Mouse (Mus musculus): ENCODE data around the gene Col1a1.
"Not testable (repeated sequence)": the region's sequence is repeated elsewhere in the genome, so short reads cannot be mapped to it uniquely, and the experiment has no call there.

The Col1a1 gene

GRCm38 (mm10) chr11:94937787-94938186, 1.8 kb downstream of the Col1a1 start:
- DNase-seq (ENCODE audit: low spot score): no peak

- DNase-seq (ENCODE audit: low spot score): no peak
These were observed 2.3 kb downstream of the Col1a1 start for GRCm38 (mm10) chr11:94938296-94938695.

- DNase-seq (ENCODE audit: low spot score): peak; percentile 78
These were observed 3.3 kb downstream of the Col1a1 start for GRCm38 (mm10) chr11:94939280-94939679.

- DNase-seq (ENCODE audit: low spot score): no peak
These were observed 5.1 kb downstream of the Col1a1 start for GRCm38 (mm10) chr11:94941121-94941520.

DNA sequence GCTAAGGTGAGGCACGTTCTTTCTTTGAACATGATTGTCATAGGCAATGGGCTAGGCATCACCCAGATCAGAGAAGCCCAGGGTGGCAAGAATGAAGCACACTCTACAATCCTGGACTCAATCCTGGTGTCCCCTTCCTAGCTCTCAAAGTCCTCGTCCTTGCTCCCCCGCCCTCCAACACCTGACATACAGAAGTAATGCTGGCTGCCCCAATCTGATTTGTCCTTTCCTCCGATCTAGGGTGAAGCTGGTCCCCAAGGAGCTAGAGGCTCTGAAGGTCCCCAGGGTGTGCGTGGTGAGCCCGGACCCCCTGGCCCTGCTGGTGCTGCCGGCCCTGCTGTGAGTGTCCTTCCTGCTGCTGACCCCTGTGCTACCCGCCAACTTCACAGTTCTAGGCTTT, 5.8 kb downstream of the Col1a1 start:
- no peak for DNase-seq (ENCODE audit: low spot score)

- DNase-seq (ENCODE audit: low spot score): peak; percentile 38
These were observed 6.4 kb downstream of the Col1a1 start for GRCm38 (mm10) chr11:94942282-94943023.

DNA sequence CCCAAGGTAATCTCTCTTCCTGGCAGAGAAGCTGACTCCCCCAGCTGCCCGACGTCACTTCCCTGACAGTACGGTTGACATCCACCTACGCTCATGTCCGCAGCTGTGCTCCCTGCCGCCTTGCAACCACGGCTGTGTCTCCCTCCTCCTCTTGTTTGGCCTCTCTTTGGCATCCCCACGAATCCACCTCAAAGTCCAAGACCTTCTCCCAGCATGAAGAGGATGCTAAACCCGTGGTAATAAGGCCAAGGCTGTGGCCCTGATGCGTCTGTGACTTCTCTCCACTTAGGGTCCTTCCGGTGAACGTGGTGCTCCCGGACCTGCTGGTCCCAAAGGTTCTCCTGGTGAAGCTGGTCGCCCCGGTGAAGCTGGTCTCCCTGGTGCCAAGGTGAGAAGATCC, 7.0 kb downstream of the Col1a1 start:
- DNase-seq (ENCODE audit: low spot score): no peak

GRCm38 (mm10) chr11:94944295-94944694, 8.3 kb downstream of the Col1a1 start:
- DNase-seq (ENCODE audit: low spot score): no peak

DNA sequence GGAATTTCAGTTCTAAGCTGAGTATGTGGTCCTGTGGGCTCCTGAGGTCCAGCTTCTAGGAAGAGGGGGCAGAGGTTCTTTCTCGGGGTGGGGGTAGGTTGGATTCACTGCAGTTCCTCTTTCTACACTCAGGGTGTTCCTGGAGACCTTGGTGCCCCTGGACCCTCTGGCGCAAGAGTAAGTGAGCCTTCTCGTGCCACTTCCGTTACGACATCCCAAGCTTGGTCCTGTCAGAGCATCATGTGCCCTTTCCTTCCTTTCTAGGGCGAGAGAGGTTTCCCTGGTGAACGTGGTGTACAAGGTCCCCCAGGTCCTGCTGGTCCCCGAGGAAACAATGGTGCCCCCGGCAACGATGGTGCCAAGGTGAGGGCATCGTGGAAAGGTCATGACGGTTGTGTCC, 9.2 kb downstream of the Col1a1 start:
- DNase-seq (ENCODE audit: low spot score): no peak

DNA sequence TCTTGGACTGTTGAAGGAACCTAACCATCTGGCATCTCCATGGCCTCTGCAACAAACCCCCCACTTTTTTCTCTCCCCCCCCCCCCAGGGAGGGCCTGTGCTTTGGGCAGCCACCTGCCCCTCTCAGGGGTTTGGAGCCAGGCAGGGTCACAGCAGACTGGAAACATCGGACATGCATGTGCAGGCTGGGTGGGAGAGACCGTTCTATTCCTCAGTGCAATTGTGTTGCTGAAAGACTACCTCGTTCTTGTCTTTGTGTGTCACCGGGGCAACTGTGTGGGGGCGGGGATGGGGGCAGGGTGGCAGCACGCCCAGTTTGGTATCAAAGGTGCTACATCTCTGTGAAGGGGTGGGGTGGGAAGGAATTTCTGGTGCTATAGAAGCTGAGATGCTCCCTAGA, 16.1 kb downstream of the Col1a1 start:
- DNase-seq (ENCODE audit: low spot score): no peak

- no peak for DNase-seq (ENCODE audit: low spot score)
These were observed 19.1 kb downstream of the Col1a1 start for GRCm38 (mm10) chr11:94955103-94955502.

DNA sequence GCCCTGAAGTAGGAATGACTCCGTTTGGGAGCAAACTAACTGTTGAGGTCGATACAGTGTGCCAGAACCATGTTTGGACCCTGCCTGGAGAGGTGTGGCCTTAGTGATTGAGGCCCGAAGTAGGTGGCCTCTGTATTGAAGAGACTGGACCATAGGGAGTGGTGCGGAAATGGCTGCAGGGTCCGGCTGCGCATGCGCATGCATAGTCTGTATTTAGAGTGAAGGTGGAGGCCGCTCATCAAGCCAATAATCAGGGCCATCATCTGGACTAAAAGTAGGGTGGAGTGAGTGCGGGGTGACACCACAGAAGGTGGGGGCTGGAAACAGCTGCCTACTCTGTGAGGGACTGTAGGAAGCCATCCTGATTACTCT, 21.7 kb downstream of the Col1a1 start:
- DNase-seq (ENCODE audit: low spot score): no peak

GRCm38 (mm10) chr11:94958065-94958858, 22.2 kb downstream of the Col1a1 start:
- peak; percentile 87 for DNase-seq (ENCODE audit: low spot score)

- no peak for DNase-seq (ENCODE audit: low spot score)
These were observed 26.6 kb downstream of the Col1a1 start for GRCm38 (mm10) chr11:94962534-94963101.

- no peak for DNase-seq (ENCODE audit: low spot score)
These were observed 31.4 kb downstream of the Col1a1 start, which contains the start of gene Hils1 for GRCm38 (mm10) chr11:94967419-94967818. Hils1 (plus strand) TSS chr11:94967593.

DNA sequence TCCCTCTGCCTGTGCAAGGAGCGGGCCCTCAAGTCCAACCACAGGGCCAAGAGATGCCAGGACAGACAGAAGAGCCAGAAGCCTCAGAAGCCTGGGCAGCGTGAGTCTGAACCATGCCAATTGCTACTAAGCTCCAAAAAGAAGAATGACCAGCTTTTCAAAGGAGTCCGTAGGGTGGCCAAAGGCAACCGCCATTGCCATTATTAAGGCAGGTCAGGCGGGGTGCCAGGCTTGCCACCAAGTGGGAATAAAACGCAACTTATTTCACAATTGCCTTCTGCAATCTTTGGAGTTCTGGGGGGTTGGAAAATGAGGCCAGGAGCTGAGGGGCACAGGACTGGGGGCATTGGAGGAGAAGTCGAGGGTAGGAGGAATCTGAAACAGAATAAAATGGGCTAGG, 32.2 kb downstream of the Col1a1 start:
- DNase-seq (ENCODE audit: low spot score): no peak

GRCm38 (mm10) chr11:94969709-94970108, 33.7 kb downstream of the Col1a1 start:
- not testable (repeated sequence) for DNase-seq (ENCODE audit: low spot score)

DNA sequence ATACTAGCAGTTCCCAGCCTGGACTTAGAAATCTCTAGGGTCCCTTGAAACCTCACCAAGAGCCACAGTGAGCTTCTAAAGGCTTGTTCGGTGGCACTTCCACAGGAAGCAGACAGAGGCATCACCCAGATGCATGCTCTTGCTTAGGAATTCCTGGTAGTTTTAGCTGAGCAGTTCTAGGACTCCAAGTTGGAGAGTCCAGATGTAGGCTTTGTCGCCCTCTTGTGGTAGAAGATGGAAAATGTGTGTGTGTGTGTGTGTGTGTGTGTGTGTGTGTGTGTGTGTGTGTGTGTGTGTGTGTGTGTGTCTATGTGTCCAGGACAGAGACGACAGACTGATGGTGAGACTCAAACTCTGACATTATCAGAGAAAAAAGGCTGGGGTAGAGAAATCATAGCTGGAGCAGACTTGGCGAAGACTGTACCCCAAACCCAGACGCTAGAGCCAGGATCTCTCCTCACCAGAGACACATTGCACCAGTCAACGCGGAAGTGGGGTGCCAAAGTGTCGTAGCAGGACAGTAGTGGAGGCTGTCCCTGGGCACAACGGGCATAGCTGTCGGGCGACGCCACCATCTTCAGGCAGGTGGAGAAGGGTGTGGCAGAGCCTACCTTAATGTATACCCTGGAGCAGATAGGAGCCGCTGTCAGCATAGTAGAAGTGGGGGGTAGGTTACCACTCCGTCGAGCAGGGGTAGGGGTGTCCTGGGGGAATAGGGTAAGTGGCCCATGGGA, 34.4 kb downstream of the Col1a1 start:
- peak; percentile 66 for DNase-seq (ENCODE audit: low spot score)

DNA sequence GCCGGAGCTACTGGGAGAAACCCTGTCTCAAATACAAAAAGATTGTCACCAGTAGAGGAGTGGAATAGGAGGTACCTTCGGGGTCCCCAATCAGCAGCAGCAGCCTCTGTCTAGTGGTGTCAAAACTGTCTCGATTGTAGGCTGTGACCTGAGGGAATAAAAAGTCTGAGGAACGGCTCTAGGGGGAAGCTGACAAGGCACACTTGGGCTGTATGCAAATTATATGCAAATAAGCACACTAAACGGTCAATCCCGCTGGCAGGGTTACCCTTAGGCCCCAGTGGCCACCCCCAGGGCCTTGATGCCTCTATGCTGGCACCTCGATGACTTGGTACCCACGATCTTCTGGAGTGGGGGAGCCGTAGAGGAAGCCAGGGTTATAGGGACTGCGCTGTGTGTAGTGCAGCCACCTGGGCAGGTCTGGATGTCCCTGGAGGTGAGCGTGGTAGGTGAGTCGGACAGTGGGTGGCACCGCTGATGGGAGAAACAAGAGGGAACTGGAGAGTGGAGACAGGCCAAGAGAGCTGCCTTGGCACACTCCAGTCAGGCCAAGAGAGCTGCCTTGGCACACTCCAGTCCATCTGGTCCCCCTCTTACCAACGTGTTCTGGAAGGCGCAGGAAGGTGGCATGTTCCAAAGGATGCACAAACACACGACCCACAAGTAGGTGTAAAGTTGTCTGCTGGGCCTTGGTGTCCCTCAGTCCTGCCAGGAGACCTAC, 36.0 kb downstream of the Col1a1 start:
- no peak for DNase-seq (ENCODE audit: low spot score)

- DNase-seq (ENCODE audit: low spot score): no peak
These were observed 36.9 kb downstream of the Col1a1 start for GRCm38 (mm10) chr11:94972887-94973286.

DNA sequence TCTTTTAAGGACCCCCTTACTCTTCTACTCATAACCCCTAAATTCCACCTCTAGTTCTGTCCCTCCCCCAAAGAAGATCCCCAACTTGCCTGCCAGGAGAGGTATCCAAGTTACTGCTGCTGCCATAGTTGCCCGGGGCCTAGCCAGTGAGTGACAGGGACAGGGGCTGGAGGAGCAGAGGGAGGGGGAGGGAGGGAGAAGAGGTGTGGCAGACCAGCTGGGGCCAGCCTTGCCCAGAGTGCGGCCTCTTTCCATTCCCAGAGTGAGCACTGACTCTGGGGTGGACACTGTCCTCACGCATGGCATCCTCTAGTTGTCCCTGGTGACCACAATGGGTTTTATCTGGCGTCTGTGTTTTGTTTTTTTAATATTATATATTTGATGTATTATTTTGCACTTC, 37.3 kb downstream of the Col1a1 start:
- no peak for DNase-seq (ENCODE audit: low spot score)

DNA sequence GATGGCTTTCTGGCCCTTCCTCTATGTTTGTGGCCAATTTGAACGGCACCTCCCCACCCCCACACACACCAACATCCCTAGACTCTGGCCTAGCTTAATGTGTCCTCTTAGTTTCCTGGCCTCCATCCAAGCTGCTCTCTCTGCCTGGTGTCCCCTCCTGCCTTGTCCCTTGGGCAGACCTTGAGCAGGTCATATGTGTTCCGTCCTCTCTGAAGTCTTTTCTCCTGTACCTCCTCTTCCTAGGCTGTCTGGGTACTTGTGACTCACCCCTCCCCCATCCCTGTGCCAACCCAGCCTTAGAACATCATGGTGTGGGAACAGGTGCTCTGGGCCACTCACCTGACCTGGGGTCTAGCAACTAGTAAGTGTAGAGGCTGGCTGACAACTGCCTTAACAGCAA, 38.9 kb downstream of the Col1a1 start:
- DNase-seq (ENCODE audit: low spot score): no peak

Measured in lung, postnatal 25 days (tissue).